Mouse (Mus musculus): ENCODE measurements around the gene Lrrc29.

DNA sequence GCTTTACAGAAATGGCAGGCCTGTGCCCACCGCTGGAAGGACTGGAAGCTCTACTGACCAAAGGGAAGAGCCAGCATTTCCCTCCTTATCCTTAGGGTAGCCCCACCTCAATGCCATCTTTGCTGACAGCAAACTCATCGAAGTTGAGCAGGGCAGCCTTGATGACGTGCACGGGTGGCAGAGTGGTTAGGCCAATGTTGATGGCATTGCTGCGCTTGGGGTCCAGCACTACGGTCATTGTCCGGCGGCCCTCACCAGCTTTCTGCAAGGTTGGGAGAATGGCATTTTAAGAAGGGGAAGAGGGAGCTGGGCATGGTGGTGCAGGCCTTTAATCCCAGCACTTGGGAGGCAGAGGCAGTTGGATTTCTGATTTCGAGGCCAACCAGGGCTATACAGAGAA lies 5.9 kb upstream of the Lrrc29 start:
- TF ChIP-seq CTCF (IDR thresholded peaks at IDR 0.05; ENCODE audit: borderline replicate concordance, extremely low read depth, insufficient read depth, insufficient read length) = no peak
- no peak for TF ChIP-seq POLR2A (IDR thresholded peaks at IDR 0.05; ENCODE audit: borderline replicate concordance, extremely low read depth, insufficient read depth, insufficient read length, poor library complexity, severe bottlenecking)

Data from brain, embryonic 14.5 days (tissue).